Mouse (Mus musculus): Measurements from ENCODE around the gene Ccs.
A peak's percentile ranks its signal among the peaks of the same experiment; 100 is the strongest.
"Not testable (repeated sequence)": the region's sequence is repeated elsewhere in the genome, so short reads cannot be mapped to it uniquely, and the experiment has no call there.

Ccs gene

DNA sequence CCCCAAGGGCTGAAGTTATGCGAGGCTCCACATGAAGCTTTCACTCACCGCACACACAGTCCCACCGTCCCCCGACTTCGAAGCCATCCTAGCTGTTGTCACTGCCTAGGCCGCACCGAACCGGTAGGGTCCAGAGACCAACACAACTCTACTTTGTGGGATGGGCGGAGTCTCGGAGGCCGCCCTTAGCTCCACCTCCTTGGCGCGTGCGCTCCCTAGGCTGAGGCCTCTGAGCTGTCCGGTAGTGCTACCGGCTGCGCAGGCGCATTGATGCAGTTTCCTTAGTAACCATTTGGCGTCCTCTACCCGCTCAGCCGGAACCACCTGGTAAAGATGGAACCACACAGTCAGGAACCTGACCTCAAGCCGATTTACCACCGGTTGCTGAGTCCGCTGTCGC, at the start of gene Ccs, which contains the start of gene Ccdc87:
Ccs (minus strand) TSS at position 184 of the 400 bp plus-strand sequence.
Ccdc87 (plus strand) TSS at position 218 of the 400 bp plus-strand sequence.
- peak; percentile 97 to 98 for DNase-seq (ENCODE audit: low spot score in 2 of 2)

DNA sequence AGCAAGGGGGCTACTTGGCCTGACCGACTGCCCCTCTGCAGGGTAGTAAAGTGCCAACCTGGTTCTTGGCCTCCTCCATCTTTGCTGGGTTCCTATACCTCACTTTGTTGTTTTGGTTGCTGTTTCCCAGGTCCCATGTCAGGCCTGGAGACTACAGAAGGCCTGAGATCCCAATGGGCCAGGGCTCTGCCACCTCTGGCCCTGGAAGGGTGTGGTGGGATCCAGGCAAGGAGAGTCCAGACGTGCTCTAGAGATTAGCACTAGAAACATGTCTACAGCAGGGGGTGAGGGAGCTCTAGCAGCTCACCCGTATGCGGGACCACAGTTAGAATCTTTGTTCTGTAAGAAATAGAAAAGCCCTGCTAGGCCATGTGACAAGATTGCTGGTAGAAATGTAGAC, 44.8 kb upstream of the Ccs start:
- no peak for DNase-seq (ENCODE audit: low spot score in 2 of 2)

DNA sequence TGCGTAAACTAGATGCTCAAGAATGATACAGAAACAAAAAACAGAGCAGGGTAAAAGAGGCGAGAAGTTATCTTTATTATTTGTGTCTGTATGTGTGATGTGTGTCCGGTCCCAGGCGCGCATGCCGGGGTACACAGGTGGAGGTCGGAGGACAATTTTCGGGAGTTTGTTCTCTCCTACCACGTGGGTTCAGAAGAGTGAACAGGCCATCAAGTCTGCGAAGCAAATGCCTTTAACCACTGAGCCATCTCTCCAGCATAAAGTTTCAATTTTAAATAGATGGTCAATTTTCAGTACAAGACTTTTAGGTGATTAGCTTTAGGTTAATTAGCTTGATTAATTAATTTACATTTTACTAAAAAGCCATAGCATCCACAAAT, 40.2 kb upstream of the Ccs start:
- no peak for DNase-seq (ENCODE audit: low spot score in 2 of 2)

DNA sequence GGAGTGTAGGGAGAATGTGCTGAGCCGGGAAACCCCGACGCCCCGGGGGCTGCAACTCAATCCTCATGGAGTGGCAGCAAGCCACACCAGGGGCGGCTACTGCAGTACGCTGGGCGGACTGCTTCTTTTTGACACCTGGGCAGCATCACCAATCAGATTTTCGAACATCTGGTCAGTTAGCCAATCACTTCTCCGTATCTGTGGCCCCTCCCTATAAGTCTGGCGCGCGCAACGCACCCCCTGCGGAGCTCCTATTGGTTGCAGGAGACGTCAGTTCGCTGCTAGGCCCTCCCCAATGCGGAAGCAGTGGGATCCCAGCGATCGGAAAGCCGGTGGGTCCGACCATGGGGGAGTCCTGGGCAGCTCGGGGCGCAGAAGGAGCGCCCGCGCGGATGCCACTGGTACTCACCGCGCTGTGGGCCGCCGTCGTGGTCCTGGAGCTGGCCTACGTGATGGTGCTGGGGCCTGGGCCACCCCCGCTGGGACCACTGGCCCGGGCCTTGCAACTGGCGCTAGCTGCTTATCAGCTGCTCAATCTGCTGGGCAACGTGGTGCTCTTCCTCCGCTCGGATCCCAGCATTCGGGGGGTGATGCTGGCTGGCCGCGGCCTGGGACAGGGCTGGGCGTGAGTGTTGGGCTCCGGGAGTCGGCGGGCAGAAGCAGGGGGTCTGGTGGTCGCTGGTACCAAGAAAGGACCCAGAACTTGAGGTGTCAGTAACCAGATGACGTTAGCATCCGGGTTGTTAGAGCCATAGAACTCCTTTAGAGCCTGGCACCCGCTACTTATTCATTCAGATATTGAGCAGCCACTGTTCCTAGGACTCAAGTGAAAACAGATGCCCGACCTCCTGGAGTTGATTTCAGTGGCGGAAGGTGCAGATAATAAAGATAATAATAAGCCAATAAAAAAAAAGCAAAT, 39.5 kb upstream of the Ccs start, which contains the start of gene Zdhhc24:
Zdhhc24 (plus strand) TSS at position 264 of the 919 bp plus-strand sequence.
- peak; percentile 97 for DNase-seq (ENCODE audit: low spot score in 2 of 2)

DNA sequence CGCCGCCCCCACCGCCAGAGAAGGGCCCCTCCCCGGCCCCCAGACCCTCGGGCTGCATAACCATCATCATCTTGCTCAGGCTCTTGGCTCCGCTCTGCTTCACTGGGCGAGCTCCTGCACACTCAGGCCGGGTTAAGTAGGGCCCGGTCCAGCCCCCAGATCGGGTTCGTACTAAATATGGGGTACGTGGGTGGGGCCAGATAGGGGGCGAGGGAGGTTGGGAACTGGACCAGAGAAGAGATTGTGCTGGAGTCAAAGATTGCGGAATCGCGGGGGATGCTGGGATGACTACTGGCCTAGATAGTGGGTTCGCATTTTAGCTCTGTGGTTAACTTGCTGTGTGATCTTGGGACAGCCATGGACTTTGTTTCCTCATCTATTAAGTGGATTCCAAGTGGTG, 38.7 kb upstream of the Ccs start, which contains the start of gene Actn3:
Actn3 (minus strand) TSS at position 125 of the 400 bp plus-strand sequence.
- no peak for DNase-seq (ENCODE audit: low spot score in 2 of 2)

DNA sequence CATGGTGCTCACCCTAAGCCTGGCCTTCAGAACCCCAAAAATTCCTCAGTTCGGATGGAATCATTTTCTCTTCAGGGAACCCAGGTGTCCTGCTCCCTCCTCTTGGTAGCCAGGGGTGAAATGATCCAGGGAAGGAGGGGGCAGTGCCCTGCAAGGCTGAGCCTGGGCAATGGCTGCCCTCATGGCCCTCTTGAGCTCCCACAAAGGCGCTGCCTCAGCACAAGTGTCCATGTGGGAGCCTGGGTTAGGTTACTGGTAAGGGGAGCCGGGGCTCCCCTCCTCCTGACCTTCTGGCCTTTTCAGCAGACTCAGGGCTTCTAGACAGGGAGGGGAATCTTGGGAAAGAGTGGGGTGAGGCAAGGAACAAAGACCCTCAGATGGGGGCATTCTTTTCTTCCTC, 37.6 kb upstream of the Ccs start:
- no peak for DNase-seq (ENCODE audit: low spot score in 2 of 2)

DNA sequence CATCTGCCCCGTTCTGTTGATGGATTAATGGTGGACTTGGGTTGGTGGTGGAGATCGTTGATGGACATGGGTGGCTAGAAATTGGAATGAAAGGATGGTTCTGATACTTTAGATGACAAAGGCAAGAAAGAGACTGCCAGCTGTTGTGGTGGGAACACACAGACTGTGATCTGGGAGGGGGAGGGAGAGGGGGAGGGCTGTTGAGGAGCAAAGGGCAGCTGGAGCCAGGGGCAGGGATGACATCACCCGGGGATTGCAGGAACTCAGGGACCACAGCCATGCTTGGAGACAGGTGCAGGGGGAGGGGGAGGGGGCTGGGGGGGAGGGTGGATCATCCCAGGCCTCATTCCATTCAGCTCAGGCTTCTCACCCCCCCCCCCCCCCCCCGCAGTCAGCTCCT, 37.1 kb upstream of the Ccs start:
- DNase-seq (ENCODE audit: low spot score in 2 of 2), result no peak

DNA sequence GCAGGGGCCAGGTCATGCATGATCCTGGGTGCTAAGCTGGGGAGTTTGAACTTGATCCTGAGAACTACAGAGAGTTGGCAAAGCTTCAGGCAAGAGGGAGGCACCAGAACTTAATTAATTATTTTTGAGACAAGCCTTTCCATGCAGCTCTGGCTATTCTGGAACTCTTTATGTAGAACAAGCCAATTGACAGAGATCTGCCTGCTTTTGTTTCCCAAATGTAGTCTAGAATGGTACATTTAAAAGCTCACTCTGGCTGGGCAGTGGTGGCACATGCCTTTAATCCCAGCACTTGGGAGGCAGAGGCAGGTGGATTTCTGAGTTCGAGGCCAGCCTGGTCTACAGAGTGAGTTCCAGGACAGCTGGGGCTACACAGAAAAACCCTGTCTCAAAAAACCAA, 35.5 kb upstream of the Ccs start:
- DNase-seq (ENCODE audit: low spot score in 2 of 2), result not testable (repeated sequence)

DNA sequence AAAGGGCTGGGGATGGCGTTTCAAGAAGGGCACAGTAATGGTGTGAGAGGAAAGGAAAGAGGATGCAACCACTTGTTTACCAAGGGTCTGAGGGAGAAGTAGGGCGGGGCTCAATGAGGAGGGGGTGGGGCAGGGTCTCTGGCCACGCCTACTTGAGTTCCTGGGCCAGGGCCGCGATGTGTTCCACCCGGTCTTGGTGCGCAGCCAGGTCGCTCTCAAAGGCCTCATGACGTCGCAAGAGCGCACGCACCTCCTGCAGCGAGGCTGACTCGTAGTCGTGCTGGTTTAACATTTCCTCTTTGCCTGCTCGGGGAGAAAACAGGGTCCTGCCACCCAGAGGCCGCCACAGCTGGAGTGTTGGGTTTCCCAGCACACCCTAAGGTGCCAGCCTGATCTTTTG, 26.0 kb upstream of the Ccs start:
- DNase-seq (ENCODE audit: low spot score in 2 of 2), result no peak

DNA sequence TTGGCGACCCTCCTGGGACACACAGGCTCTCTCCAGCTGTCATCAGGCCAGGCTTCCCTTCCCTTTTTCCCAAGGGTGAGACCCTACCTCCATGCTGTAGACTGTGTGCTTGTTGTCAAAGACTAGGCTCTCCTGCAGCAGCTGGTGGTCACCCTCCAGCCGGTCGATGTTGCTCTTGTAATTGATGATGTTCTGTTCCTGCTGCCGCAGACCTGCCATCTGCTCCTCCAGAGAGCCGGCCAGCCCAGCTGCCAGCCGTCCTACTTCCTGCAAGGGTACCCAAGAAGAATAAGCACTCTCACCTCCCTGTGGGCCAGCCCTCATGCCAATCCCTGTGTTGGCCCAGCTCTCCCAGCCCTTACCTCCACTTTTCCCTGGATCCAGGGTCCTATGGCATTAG, 23.9 kb upstream of the Ccs start:
- no peak for DNase-seq (ENCODE audit: low spot score in 2 of 2)

DNA sequence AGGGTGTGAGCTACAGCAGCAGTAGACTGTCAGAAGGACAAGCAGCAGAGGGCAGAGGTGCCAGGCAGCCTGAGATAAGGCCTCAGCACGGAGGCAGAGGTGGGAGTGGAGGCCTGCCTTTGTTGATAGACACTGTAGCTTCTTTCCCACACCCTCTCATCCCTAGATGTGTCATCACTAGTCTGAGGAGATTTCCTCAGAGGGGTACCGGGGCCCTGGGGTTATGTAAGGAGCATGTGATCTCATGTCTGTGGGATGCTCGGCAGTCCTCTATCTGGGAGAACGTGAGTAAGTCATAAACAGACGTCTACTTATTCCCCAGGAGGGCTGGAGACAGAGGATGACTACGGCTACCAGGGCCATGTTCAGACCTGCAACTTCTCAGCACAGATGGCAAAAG, 19.9 kb upstream of the Ccs start:
- DNase-seq (ENCODE audit: low spot score in 2 of 2), result no peak

DNA sequence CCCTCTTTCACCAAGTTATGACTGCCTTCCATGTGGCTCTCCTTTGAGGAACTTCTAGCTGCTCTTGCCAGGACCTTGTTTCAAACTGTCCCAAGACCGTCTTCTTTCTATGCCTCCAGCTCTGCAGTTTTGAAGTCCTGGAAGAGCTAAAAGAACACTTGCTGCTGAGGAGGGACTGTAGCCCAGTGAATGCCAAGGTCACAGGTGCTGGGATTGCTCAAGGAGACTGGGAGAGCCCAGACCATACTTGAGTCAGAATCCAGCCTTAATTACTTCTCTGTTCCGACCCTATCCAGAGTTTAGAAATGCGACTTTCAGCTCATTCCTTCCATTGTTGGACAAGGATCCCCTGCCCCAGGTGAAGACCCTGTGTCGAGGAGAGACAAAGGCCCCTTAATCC, 16.8 kb upstream of the Ccs start:
- DNase-seq (ENCODE audit: low spot score in 2 of 2), result no peak

DNA sequence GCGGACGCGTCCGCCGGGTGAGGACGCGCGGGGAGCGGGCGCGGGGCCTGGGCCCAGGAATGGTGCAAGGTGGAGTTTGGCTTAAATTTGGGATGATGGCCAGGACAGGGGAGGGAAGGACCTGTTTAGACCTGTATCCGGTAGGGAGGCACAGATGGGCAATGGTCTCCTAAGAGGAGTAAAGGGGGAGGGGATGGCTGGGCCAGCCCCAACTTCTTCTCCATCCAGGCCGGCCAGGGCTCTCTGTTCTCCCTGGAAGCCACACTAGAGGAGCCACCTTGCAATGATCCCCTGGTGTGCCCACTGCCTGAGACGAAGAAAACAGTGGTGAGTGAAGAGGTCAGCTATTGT, 16.3 kb upstream of the Ccs start:
- no peak for DNase-seq (ENCODE audit: low spot score in 2 of 2)

DNA sequence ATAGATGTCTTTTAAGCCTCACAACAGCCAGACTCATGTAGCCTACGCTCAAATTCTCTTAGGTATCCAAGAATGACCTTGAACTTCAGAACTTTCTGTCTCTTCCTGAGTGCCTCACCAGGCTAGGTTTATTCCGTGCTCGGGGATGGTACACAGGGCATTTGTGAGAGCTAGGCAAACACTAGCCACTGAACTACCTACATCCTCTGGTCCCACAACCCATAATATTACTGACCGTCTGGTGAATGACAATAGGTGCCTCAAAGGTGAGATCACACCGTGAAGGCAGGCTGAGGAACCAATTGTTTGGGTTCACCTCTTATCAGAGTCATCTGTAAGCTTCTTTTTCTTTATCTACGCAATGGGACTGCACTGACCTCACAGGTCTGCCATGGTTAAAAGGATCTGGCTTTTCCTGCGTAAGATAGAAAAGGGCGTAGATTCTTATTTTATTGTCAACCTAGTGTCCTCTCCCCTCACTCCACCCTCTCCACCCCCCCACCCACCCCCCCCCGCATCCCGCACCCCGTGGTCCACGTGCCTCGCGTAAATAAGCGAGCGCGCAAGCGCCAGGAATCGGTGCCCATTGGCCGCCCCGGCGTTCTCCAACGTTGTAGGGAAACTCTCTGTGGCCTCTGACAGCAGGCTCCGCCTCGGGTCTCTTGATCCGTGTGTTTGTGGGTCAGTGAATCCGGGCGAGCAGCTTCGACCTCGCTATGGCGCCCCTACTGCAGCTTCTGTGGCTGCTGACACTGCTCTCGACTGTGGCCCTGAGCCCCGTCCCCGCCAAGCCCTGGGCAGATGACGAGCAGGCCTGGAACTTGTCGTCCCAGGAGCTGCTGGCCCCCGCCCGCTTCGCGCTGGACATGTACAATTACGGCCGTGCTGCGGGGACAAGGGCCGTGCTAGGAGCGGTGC, 15.7 kb upstream of the Ccs start, which contains the start of gene Ctsf:
Ctsf (plus strand) TSS at position 579 of the 918 bp plus-strand sequence.
- peak; percentile 94 for DNase-seq (ENCODE audit: low spot score in 2 of 2)

DNA sequence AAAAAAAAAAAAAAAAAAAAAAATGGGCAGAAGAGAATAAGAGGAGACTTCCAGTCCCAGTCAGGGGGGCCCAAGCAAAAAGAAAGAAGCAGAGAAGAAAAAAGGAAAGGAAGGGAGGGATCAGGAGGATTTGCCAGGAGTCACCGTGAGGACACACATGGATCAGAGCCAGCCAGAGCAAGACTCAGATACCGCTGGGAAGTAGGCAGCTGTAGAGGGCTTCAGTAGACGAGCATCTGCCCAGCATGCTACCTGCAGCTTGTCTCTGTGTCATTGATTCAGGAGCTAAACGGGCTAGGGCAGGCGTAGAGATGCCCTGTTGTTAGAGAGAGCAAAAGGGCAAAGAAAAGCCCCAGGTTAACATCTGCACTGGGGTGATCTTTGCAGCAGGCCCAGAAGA, 11.1 kb upstream of the Ccs start:
- no peak for DNase-seq (ENCODE audit: low spot score in 2 of 2)

DNA sequence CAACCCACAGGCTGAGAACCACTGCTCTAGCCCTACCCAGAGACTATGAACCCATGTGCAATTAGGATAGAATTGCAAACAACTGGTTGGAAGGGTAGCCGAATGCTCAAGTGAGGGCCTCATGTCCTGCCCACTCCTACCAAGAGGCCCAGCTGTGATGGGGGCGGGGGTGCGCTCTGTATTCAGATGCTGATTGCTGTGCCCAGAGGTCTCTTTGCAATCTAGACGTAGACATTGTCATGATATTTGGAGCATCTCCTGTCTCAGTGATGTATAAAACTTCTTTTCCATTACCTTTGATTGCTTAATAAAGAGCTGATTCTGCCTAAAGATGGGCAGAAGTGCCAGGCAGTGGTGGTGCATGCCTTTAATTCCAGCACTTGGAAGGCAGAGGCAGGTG, 10.7 kb upstream of the Ccs start:
- no peak for DNase-seq (ENCODE audit: low spot score in 2 of 2)

DNA sequence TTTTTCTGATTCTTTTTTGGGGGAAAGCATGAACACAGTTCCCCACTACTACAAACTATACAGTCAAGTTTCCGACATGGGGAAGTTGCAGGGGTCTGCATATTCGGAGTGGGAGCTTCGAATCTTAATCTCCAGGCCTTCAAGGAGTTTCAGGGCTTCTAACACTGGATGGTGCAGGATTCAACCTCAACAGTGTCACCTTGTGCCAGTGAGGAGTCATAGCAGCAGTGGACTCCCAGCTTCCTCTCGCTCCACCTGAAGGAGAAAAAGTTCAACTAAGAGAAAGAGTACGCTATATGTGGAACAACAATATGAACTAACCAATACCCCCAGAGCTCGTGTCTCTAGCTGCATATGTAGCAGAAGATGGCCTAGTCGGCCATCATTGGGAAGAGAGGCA, 8.4 kb upstream of the Ccs start:
- no peak for DNase-seq (ENCODE audit: low spot score in 2 of 2)

DNA sequence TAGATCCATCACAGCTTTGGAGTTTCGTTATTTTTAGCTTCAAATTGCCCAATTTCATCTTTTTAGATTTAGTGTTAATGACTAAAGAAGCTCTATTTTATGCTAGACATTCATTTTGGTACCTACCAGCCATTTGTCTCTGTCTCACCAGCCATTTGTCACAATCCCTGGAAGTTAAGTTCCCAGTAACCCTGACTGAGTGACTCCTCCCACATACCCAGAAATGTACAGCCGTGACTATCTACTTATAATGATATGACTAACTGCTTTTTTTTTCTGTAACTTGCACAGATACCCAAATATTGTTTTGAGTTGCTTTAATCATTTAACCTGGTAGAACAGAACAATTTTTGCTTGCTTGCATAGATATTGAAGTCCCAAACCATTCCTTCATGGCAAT, 6.7 kb upstream of the Ccs start:
- DNase-seq (ENCODE audit: low spot score in 2 of 2), result no peak

DNA sequence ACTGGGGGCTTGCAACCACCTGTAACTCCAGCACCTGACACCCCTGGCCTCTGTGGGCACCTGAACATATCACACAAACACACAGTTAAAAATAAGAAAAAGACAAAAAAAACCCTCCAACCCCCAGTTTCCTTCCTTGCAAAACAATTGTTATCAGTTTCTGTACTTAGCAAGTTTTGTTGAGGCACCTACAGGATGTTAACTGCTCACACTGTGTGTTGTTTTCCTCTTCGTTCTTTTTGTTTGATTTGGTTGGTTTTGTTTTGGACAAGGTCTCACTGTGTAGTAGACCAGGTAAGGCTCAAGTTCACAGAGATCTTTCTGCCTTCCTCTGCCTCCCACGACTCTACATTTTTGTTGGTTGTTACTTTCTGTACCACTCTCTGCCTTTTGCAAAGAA, 3.5 kb upstream of the Ccs start:
- DNase-seq (ENCODE audit: low spot score in 2 of 2), result no peak

DNA sequence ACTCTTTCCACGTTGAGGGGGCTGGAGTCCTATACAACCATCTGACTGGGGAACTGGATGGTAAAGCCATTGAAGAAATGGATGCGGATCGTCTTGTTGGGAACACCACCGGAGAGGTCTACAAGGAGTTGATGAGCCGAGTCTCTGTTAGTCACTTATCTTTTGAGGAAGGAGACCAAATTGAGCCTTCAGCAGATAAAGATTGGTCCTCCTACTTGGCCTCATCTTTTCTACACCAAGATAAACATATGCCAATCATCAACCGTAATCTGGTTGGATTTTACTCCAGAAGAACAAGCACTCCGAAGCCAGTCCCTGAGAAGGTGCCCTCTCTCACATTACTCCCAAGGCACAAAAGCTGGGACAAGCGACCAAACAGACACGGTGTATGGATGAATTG, 1.7 kb upstream of the Ccs start:
- DNase-seq (ENCODE audit: low spot score in 2 of 2), result no peak

DNA sequence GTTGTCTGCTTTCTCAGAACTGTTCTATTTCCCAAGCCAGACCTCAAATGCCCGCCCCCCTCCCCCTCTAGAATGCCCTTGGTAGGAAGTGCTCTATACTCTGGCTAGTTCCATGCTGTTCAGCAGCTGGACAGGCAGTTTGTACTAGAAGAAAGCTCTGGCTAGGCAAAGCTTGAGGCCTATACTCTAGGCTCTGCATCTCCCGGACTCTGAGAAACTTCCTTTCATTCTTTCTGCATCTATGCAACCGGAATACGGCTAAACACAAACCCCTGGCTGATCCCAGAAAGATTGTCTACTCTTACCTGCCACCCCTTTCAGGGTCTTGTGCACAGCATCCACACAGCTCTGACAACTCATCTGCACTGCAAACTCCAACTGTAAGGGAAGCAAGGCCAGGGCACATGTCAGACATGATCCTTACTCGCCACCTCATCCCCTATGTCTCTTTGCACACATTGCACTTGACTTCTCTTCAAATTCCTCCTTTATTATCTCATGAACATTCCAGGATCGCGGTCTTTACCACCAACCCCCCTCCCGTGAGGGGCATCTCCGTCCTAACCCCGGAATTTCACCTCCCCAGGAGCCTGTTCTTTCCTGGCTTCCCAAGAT, 499 bp downstream of the Ccs start:
- DNase-seq (ENCODE audit: low spot score in 2 of 2), result no peak

DNA sequence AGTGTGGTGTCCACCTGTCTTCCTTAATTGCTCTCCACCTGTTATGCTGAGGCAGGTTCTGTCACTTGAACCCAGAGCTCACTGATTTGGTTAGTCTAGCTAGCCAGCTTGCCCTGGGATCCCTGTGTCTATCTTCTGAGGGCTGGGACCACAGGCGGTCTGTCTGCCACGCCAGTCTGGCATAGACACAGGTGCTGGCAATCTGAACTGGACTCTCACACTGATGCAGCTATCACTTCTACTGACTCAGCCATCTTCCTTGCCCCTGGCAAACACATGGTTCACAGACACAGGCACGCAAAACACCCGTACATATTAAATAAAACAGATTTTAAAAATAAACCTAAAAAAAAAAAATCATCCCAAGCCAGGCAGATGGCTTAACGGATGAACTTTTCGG, 2.1 kb downstream of the Ccs start:
- DNase-seq (ENCODE audit: low spot score in 2 of 2), result no peak
